Mouse (Mus musculus) brain, embryonic 14.5 days (tissue): ENCODE data around the gene Tars2.
"Not testable (repeated sequence)": the region's sequence is repeated elsewhere in the genome, so short reads cannot be mapped to it uniquely, and the experiment has no call there.

Experiments used
- CTCF ChIP-seq: fragments of 200-500 bp; IDR thresholded peaks from 2 replicates; pipeline ENCODE4 v1.5.1; 2012; ENCODE audit warnings: inconsistent platforms, mild to moderate bottlenecking, moderate library complexity, borderline replicate concordance; ENCODE audit not compliant: insufficient read depth, insufficient read length; ENCODE audit errors: extremely low read depth
- POLR2A ChIP-seq: fragments of 200-500 bp; IDR thresholded peaks from 2 replicates; pipeline ENCODE4 v1.6.1; 2012; ENCODE audit warnings: mild to moderate bottlenecking, inconsistent platforms, borderline replicate concordance; ENCODE audit not compliant: poor library complexity, insufficient read depth, insufficient read length, severe bottlenecking; ENCODE audit errors: extremely low read depth

DNA sequence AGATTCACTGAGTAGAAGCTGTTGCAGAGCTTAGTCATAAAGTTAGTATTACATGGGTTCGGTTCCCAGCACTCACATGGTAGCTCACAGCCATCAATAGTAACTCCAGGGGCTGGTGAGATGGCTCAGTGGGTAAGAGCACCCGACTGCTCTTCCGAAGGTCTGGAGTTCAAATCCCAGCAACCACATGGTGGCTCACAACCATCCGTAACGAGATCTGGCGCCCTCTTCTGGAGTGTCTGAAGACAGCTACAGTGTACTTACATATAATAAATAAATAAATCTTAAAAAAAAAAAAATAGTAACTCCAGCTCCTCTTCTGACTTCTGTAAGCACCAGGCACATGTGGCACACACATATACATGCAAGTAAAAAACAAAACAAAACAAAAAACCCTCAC, 47.6 kb upstream of the Tars2 start:
- TF ChIP-seq POLR2A, CTCF: not testable (repeated sequence)
